Mouse (Mus musculus): ENCODE measurements around the gene Flywch2.

DNA sequence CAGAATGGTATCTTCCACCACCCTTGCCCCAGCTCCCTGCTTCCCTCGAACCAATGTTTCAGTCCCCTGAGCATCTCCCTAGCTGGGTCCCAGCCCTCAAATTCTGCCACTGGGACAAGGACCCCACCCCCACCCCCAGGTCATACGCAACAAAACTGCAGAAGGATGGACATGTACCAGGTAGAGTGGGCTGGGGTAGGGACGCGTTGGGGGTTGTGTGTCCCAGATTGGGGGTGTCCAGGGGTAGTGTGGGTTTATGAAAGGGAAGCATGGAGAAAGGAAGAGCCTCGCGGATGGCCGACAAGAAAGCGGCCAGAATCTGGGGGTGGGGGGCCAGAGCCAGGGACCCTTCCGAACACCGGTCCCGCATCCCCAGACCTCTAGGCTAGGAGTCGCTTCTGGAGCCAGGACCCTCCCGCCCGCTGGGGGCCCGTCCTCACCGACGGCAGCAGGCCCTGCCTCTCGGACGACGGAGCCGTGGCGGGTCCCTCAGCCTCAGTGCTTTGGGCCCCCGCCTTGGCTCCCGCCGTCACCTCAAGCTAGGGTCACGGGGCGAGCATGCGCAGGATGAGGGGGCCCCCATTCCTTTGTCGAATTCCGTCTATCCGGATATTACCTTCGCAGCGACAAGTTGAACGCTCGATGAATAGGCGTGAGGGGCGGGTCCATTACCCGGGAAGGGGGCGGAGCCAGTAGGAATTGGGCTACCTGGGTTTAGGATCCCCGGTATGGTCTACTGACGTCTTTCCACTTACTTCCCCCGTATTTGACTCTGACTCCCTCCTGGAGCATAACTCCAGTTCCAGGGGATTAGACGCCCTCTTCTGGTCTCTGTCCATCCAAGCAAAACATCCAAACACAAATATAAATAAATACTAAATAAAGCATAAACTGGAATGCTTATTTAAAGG is at the start of gene Flywch2:
- no peak for TF ChIP-seq CTCF (IDR thresholded peaks at IDR 0.05; ENCODE audit: low read depth)
- TF ChIP-seq EP300 (IDR thresholded peaks at IDR 0.05; ENCODE audit: low read depth), result no peak

All from liver, postnatal 0 days (tissue).